Mouse (Mus musculus) limb, embryonic 12.5 days (tissue): ENCODE results near the gene Psmd1. TPM values are rescaled to one million over a fixed set of nuclear protein-coding genes. Genes with fewer than 3 reads are reported as not detected.

Experiments used
- ATAC-seq: fragments of 200-750 bp; cut with Nextera tagmentation; 2 replicates; pipeline ENCODE4 v1.8.0; 2017; ENCODE audit warnings: low read depth, moderate TSS enrichment; ENCODE audit not compliant: insufficient number of reproducible peaks, insufficient read depth, low FRiP score, low TSS enrichment
- H3K27ac ChIP-seq: fragments of 300-500 bp; sonication (generic); 2 replicates; pipeline ENCODE4 v1.5.1; 2016; ENCODE audit warnings: mild to moderate bottlenecking, moderate library complexity
- H3K27me3 ChIP-seq: fragments of 300-500 bp; sonication (generic); 2 replicates; pipeline ENCODE4 v1.6.1; 2016; ENCODE audit warnings: mild to moderate bottlenecking, moderate library complexity
- H3K36me3 ChIP-seq: fragments of 300-500 bp; sonication (generic); 2 replicates; pipeline ENCODE4 v1.6.1; 2016; ENCODE audit warnings: mild to moderate bottlenecking, moderate library complexity
- H3K4me1 ChIP-seq: fragments of 300-500 bp; sonication (generic); replicated peaks from 2 replicates; pipeline ENCODE4 v1.6.1; 2016
- H3K4me2 ChIP-seq: fragments of 300-500 bp; sonication (generic); 2 replicates; pipeline ENCODE4 v1.6.1; 2016; ENCODE audit warnings: mild to moderate bottlenecking, moderate library complexity
- H3K4me3 ChIP-seq: fragments of 300-500 bp; sonication (generic); replicated peaks from 2 replicates; pipeline ENCODE4 v1.5.1; 2016; ENCODE audit warnings: mild to moderate bottlenecking
- H3K9ac ChIP-seq: fragments of 300-500 bp; sonication (generic); replicated peaks from 2 replicates; pipeline ENCODE4 v1.6.1; 2016; ENCODE audit warnings: mild to moderate bottlenecking, moderate library complexity
- H3K9me3 ChIP-seq: fragments of 300-500 bp; sonication (generic); 2 replicates; pipeline ENCODE4 v1.6.1; 2016; ENCODE audit warnings: mild to moderate bottlenecking, moderate library complexity
- WGBS: fragments of 180-500 bp; shearing (Covaris S2); methylation state at CpG from one replicate; pipeline ENCODE4 v1.1.7; 2016; 5-methylcytosine and 5-hydroxymethylcytosine counted together
- polyA plus RNA-seq: library from polyadenylated mRNA; unstranded; fragments of >200 nt; fragmentation: Nextera tagmentation; extraction: Ambion mirVana; gene quantifications from 2 replicates; pipeline ENCODE4 v1.2.1, GENCODE M21; 2016

Gene Psmd1
- polyA plus RNA-seq, 1 experiment from 2014 or later: 193 TPM

DNA sequence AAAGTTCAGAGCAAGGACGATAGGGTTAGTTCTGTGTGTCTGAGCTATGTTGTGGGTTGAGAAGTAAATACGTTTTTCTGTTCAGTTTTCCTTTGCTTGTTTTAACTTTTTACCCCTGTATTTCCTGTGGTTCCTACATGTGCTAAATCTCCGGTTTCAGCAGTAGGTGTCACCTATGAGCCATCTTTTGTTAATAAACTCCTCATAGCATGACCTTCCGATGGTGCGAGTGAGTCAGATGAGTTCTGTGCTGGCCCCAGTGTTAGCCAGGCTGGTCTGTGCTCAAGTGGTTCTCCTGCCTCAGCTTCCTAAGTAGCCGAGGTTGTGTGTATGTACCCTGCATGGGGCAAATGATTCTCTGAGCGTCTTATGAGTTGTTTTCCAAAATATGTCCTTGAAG, 30.2 kb downstream of the Psmd1 start:
- no peaks in the 10 kb centered on the region for H3K4me1 ChIP-seq
- no peaks in the 10 kb centered on the region for H3K27me3 ChIP-seq
- H3K4me3 ChIP-seq: no peak overlapping the region
- ATAC-seq: no peak
- no peak overlapping the region for H3K4me2 ChIP-seq
- no peaks in the 10 kb centered on the region for H3K9me3 ChIP-seq
- H3K27ac ChIP-seq: no peak overlapping the region
- no peak overlapping the region for H3K9ac ChIP-seq
- peaks cover 80% of the 10 kb centered on the region for H3K36me3 ChIP-seq
- 84% methylated on average over 7 of the region's 7 CpGs for WGBS

DNA sequence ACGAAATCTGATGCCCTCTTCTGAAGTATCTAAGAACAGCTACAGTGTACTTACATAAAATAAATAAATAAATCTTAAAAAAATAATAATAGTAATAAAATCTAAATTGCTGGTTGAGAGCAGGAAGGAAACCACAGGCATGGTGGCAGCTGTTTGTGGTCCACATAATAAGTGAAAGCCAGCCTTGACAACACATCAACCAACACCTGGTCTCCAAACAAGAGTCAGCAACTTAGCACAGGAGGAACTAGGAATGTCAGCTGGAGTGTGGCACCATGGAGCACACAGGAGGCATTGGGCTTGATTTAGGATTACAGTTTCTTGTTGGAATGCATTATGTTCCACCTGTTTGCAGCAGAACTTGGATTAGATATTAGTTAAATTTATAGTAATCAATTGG, 40.9 kb downstream of the Psmd1 start:
- no peak overlapping the region for H3K4me2 ChIP-seq
- WGBS: 96% methylated on average over 1 of the region's 1 CpGs

DNA sequence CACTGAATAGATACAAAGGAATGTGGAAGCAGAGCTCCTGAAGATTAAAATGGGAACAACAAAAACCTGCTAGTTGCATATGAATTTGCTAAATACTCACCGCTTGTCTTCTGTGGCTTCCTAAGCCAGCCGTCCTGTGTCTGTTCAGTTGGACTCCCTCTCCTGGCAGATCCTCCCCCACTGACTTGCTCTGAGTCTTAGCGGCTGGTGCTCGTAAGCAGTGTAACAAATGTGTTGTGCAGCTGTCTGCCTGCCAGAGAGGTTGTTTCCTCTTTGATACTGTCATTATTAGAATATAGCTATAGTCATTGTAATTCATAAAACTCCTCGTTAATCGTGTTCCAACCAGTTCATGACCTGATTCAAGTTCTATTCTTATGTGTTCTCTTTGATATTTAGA, 47.6 kb downstream of the Psmd1 start, which contains the start of gene Htr2b:
Gene Htr2b, minus strand, starts transcription at position 192 of the 400 bp plus-strand sequence.
- no peaks in the 10 kb centered on the region for H3K9me3 ChIP-seq
- no peak for ATAC-seq
- no peak within 1 kb of the TSS for H3K4me2 ChIP-seq
- WGBS: 60% methylated on average over 6 of the region's 6 CpGs
- no peak within 1 kb of the TSS for H3K9ac ChIP-seq
- H3K36me3 ChIP-seq: peaks cover 10% of the 10 kb centered on the region; the same call in 1 of the 2 replicates
- no peak within 1 kb of the TSS for H3K4me3 ChIP-seq
- H3K4me1 ChIP-seq: no peaks in the 10 kb centered on the region
- no peaks in the 10 kb centered on the region for H3K27me3 ChIP-seq
- H3K27ac ChIP-seq: no peak within 1 kb of the TSS

More for the DNA sequence above, 40.9 kb downstream of the Psmd1 start:
- Histone ChIP-seq H3K27ac (no peak overlapping the region), H3K4me3 (no peak overlapping the region), H3K9ac (no peak overlapping the region), H3K9me3 (no peaks in the 10 kb centered on the region), H3K36me3 (peaks cover 8% of the 10 kb centered on the region), H3K27me3 (no peaks in the 10 kb centered on the region), H3K4me1 (no peaks in the 10 kb centered on the region)
- ATAC-seq: no peak

DNA sequence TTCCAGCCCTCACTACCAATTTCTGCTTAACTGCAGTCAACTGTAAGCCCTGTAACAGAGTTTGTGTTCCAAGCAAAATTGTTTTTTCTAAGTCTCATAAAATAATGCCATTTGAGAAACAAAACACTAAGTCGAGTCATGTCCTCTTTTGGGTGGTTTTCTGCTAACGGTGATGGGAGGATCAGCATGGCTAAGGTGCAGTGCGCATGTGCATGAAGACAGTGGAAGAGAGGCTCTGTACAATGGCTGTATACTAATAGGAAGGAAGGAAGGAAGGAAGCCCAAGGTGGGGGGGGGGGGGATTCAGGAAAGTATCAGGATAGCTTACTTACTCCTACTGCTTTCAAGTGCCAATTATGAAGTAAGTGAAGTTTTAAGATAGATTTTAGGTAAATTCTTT, 50.0 kb downstream of the Psmd1 start:
- Histone ChIP-seq H3K4me3 (no peak overlapping the region), H3K4me1 (no peaks in the 10 kb centered on the region), H3K27ac (no peak overlapping the region), H3K9me3 (no peaks in the 10 kb centered on the region), H3K36me3 (peaks cover 30% of the 10 kb centered on the region), H3K4me2 (no peak overlapping the region), H3K27me3 (no peaks in the 10 kb centered on the region), H3K9ac (no peak overlapping the region)
- WGBS: 87% methylated on average over 3 of the region's 3 CpGs
- no peak for ATAC-seq

DNA sequence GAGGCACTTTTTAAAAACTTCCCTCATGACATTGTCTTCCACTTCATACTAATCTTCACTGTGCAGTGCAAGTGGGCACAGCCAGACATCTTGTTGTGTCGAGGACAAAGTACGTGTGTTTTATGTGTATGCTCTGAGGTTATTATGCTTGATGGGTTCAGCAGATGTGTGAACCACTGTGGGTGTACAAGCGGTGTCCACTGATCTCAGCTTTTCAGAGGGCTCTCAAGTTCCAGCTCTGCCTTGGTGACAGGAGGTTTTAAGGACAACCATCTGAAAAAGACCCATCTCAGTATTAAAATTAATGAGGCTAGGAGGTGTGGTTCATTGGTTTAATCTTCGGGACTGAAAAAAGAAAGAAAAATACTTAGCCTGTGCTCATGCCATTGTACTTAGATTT, 55.4 kb downstream of the Psmd1 start:
- Histone ChIP-seq H3K27me3 (no peaks in the 10 kb centered on the region), H3K27ac (no peak overlapping the region), H3K9ac (no peak overlapping the region), H3K36me3 (peaks cover 76% of the 10 kb centered on the region), H3K4me2 (no peak overlapping the region), H3K4me1 (no peaks in the 10 kb centered on the region), H3K4me3 (no peak overlapping the region), H3K9me3 (no peaks in the 10 kb centered on the region)
- ATAC-seq: no peak
- WGBS: 84% methylated on average over 4 of the region's 4 CpGs

DNA sequence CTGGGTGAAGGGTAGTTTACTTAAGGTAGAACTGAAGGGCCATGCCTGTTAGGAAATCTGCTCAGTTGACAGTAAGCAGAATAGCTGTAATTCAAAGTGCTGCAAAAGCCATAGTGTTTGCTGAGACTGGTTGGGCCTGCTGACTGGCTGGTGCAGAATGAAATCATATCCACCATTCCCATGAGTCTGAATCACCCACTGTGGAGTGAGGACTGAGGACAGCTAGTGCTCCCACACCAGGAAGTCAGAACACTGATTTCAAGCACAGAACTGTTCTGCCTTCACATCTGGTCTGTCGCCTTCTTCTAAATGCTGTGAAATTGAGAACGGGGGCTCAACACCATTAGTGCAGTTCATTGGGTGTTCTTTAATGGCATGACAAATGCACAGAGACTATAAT, 61.8 kb downstream of the Psmd1 start:
- ATAC-seq: no peak
- peaks cover 91% of the 10 kb centered on the region for H3K36me3 ChIP-seq
- no peaks in the 10 kb centered on the region for H3K27me3 ChIP-seq
- no peak overlapping the region for H3K4me2 ChIP-seq
- no peaks in the 10 kb centered on the region for H3K4me1 ChIP-seq
- no peaks in the 10 kb centered on the region for H3K9me3 ChIP-seq
- H3K9ac ChIP-seq: no peak overlapping the region
- 97% methylated on average over 2 of the region's 2 CpGs for WGBS
- H3K4me3 ChIP-seq: no peak overlapping the region
- no peak overlapping the region for H3K27ac ChIP-seq

DNA sequence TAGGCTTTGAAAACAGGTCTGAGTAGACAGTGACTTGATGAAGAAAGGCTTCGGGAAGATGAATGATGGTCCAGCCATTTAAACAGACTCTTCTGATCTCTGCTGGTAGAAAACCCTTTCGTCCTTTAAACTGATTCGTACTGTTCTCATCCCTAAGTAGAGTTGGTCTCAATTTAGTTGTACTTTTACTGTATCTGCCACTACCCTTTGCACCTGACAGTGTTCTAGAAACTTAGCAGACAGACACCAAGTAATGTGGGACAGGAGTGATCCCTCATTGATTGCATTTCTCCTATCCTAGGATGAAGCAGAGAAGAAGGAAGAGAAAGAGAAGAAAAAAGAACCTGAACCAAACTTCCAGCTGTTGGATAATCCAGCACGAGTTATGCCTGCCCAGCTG, 69.2 kb downstream of the Psmd1 start, which contains the start of gene Gm21972:
Gene Gm21972, plus strand, starts transcription at position 301 of the 400 bp plus-strand sequence.
- no peak within 1 kb of the TSS for H3K27ac ChIP-seq
- no peaks in the 10 kb centered on the region for H3K9me3 ChIP-seq
- H3K9ac ChIP-seq: no peak within 1 kb of the TSS
- no peak within 1 kb of the TSS for H3K4me2 ChIP-seq
- H3K4me1 ChIP-seq: no peaks in the 10 kb centered on the region
- no peak for ATAC-seq
- H3K27me3 ChIP-seq: no peaks in the 10 kb centered on the region
- peaks cover 87% of the 10 kb centered on the region for H3K36me3 ChIP-seq
- WGBS: 94% methylated on average over 4 of the region's 4 CpGs
- H3K4me3 ChIP-seq: no peak within 1 kb of the TSS

DNA sequence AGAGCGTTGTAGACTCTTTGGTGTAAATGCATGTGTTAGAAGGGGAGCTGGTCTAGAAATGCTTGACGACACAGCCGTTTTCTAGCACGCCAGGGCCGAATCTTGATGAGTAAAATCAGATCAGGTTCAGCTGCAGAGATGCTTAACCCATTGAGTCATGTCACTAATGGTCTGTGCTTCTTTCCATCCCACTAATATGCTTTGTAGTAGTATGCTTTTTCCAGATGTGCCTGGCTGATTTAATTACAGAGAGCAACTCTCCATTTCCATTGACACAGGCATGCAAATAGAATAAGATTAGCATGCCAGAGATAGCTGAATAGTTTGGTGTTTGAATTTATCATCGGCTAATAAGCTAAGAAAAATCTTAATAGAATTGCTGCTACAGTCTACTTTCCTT, 71.1 kb downstream of the Psmd1 start:
- Histone ChIP-seq H3K27ac (no peak overlapping the region), H3K9ac (no peak overlapping the region), H3K4me3 (no peak overlapping the region), H3K9me3 (no peaks in the 10 kb centered on the region), H3K4me2 (no peak overlapping the region), H3K27me3 (no peaks in the 10 kb centered on the region), H3K36me3 (peaks cover 91% of the 10 kb centered on the region), H3K4me1 (no peaks in the 10 kb centered on the region)
- 93% methylated on average over 6 of the region's 6 CpGs for WGBS
- no peak for ATAC-seq

DNA sequence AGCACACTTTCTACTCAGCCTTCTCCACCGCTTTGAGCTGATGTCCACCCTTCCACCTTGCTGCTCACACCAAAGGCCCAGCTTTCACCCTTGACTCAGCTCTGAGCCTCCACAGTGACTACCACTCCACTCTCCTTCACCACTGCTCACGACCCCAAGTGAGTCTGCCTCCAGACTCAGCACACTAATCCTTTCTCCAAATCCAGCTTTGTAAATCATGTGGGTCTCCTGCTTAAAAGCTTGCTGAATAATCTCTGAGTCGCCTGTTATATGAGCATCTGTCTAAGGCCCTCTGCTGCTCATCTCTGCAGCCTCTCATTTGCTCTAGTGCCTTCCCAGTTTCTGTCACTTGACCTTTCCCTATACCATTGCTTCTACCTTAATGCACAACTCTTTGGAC, 76.9 kb downstream of the Psmd1 start:
- H3K4me2 ChIP-seq: no peak overlapping the region
- WGBS: 83% methylated on average over 3 of the region's 3 CpGs
- no peak for ATAC-seq
- H3K4me1 ChIP-seq: no peaks in the 10 kb centered on the region
- H3K9ac ChIP-seq: no peak overlapping the region
- no peak overlapping the region for H3K27ac ChIP-seq
- peaks cover 58% of the 10 kb centered on the region for H3K36me3 ChIP-seq
- no peaks in the 10 kb centered on the region for H3K27me3 ChIP-seq
- H3K4me3 ChIP-seq: no peak overlapping the region
- H3K9me3 ChIP-seq: no peaks in the 10 kb centered on the region

DNA sequence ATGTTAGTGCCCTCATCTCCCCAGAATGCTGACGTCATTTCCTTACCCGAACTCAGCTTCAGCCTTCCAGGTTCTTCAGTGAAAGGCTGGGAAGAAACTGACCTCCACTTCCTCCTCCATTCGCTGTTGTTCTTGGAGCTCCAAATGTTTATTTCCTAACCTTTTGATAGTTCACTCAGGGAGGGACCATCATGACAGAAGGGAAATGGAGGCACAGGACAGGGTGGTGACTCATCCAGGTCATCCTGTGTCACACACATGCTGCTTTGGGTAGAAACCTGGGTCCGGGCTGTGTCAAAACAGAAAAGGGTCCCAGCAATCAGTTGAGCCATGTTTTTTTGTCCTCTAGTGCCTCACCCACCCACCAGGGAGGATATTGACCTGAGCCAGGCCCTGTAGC, 79.0 kb downstream of the Psmd1 start:
- Histone ChIP-seq H3K27ac (no peak overlapping the region), H3K36me3 (peaks cover 39% of the 10 kb centered on the region), H3K4me3 (no peak overlapping the region), H3K4me1 (no peaks in the 10 kb centered on the region), H3K4me2 (no peak overlapping the region), H3K9ac (no peak overlapping the region), H3K9me3 (no peaks in the 10 kb centered on the region), H3K27me3 (no peaks in the 10 kb centered on the region)
- 91% methylated on average over 4 of the region's 4 CpGs for WGBS
- ATAC-seq: no peak

DNA sequence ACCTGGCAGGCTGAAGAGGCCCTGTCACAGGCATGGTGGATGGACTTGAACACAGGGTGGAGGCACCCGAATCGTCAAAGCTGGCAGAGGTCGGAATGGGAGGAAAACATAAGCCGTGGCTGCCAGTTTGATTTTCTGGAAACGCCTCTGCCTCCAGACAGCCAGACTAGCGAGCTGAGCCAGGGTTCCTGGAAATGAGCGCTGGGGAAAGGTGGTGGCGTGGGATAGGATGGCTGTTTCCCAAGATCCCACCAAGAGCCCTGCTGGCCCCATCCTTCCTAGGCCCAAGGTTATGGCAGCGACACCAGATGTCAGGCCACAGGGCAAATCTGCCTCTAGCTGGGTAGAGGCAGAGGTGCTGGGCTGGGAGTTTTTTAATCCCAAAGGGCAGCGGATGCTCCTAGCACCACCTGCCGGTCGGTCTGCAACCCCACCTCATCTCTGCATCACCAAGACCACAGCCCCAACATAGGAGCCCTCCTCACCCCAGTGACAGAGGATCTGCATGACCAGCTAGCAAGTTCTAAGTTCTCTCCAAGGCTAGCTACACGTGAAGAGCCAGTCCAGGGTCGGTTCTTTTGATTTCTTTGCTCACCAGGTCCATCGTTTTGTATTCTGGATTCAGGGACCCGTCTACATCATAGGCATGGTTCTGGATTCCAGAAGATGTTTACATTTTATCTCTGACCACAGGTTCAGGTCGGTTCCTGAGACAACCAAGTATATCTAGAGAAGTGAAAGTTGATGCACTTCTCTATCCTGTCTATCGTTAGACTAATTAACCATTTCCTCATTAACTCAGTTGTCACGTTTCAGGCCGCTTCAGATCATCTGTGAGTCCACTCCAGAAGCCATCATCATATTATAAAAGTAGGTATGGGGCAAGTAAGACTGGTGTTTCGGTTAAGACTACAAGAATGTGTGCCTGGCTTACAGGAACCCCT, 80.1 kb downstream of the Psmd1 start:
- WGBS: 78% methylated on average over 21 of the region's 21 CpGs
- no peaks in the 10 kb centered on the region for H3K4me1 ChIP-seq
- H3K4me2 ChIP-seq: no peak overlapping the region
- no peak overlapping the region for H3K27ac ChIP-seq
- no peaks in the 10 kb centered on the region for H3K9me3 ChIP-seq
- H3K9ac ChIP-seq: no peak overlapping the region
- no peak overlapping the region for H3K4me3 ChIP-seq
- ATAC-seq: no peak
- no peaks in the 10 kb centered on the region for H3K27me3 ChIP-seq
- peaks cover 28% of the 10 kb centered on the region for H3K36me3 ChIP-seq

DNA sequence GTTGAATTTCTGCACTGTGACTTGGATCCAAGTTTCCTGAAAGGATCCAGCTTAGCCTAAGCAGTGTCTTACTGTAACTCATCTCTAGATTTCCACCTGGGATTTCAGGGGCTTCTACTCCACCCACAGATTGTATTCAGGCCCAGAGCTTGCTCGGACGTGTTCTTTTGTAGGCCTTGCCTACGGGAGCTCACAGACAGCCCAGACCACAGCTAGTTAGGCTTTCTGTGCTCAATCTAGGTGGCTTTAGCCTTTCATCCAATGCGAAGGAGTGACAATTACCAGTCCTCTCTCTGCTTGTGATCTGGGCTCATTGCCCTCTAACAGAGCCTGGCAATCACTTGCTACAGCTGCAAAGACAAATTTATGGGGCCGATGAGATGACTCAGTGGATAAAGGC, 82.1 kb downstream of the Psmd1 start:
- Histone ChIP-seq H3K4me3 (no peak overlapping the region), H3K4me2 (no peak overlapping the region), H3K27me3 (no peaks in the 10 kb centered on the region), H3K36me3 (peaks cover 9% of the 10 kb centered on the region), H3K9me3 (no peaks in the 10 kb centered on the region), H3K9ac (no peak overlapping the region), H3K4me1 (no peaks in the 10 kb centered on the region), H3K27ac (no peak overlapping the region)
- ATAC-seq: no peak
- 38% methylated on average over 5 of the region's 5 CpGs for WGBS
